Comparison of ENCODE assay signal across 8 mouse cellular contexts in genomic region chr2:84649674-84650073, GRCm38 (mm10). TPM values are rescaled to one million over a fixed set of nuclear protein-coding genes. Genes with fewer than 3 reads are reported as not detected.
DNase-seq lines count a peak whose midpoint lies in the region; ATAC-seq and TF ChIP-seq lines count a peak whose summit lies in the region.

No protein-coding gene starts in this region.

- H3K27me3 ChIP-seq in forebrain, embryonic 16.5 days (replicated peaks; ENCODE audit: control insufficient read depth, insufficient read depth, low read length) = no peaks in the 10 kb centered on the region
- no peaks in the 10 kb centered on the region for H3K27me3 ChIP-seq in kidney, postnatal 0 days (ENCODE audit: insufficient read depth, low read length)
- no peaks in the 10 kb centered on the region for H3K27me3 ChIP-seq in midbrain, embryonic 12.5 days

- intact Hi-C loops in gastrocnemius, adult 2 months (cut with DNase I) = loop anchor here (1.0 to 2.0 kb wide), 2 partner anchors 14 to 29 kb away; no protein-coding TSS in a partner anchor

- peak overlapping the region; percentile 75 for H3K9ac ChIP-seq in forebrain, embryonic 16.5 days (replicated peaks; ENCODE audit: low read depth, low read length)
- peak overlapping the region; percentile 86 for H3K9ac ChIP-seq in kidney, postnatal 0 days (ENCODE audit: low read depth, low read length)
- peak overlapping the region; percentile 89 for H3K9ac ChIP-seq in midbrain, embryonic 12.5 days (replicated peaks)

- H3K9me3 ChIP-seq in forebrain, embryonic 16.5 days (ENCODE audit: control insufficient read depth, low read length) = no peaks in the 10 kb centered on the region
- no peaks in the 10 kb centered on the region for H3K9me3 ChIP-seq in kidney, postnatal 0 days (replicated peaks; ENCODE audit: low read length)
- no peaks in the 10 kb centered on the region for H3K9me3 ChIP-seq in midbrain, embryonic 12.5 days

- no peak for DNase-seq in gastrocnemius, adult 2 months
- no peak for DNase-seq in gastrocnemius, postnatal 10 days
- DNase-seq in NIH3T3 (ENCODE audit: low read depth) = peak; percentile 41
- no peak for DNase-seq in kidney, postnatal 0 days (ENCODE audit: low spot score)
- no peak for DNase-seq in ovary, adult 18-20 months (ENCODE audit: low spot score)
- DNase-seq in retina, embryonic 14.5 days (ENCODE audit: low spot score) = no peak

- peak overlapping the region; percentile 61 for H3K4me2 ChIP-seq in forebrain, embryonic 16.5 days (ENCODE audit: low read length)
- peak overlapping the region; percentile 53 for H3K4me2 ChIP-seq in kidney, postnatal 0 days (ENCODE audit: low read length)
- peak overlapping the region; percentile 80 for H3K4me2 ChIP-seq in midbrain, embryonic 12.5 days (replicated peaks)

- H3K4me1 ChIP-seq in forebrain, embryonic 16.5 days (replicated peaks; ENCODE audit: control insufficient read depth, insufficient read depth, low read length) = peaks cover 11% of the 10 kb centered on the region
- peaks cover 4% of the 10 kb centered on the region; the same call in 1 of the 2 replicates for H3K4me1 ChIP-seq in kidney, postnatal 0 days (replicated peaks; ENCODE audit: insufficient read depth, low read length)
- H3K4me1 ChIP-seq in midbrain, embryonic 12.5 days = peaks cover 11% of the 10 kb centered on the region; the same call in 1 of the 2 replicates

- 0% methylated on average over 10 of the region's 10 CpGs for WGBS in forebrain, embryonic 16.5 days
- WGBS in kidney, postnatal 0 days = 0% methylated on average over 10 of the region's 10 CpGs
- under 1% methylated on average over 10 of the region's 10 CpGs for WGBS in midbrain, embryonic 12.5 days

- peak overlapping the region; percentile 87 for H3K4me3 ChIP-seq in gastrocnemius, adult 2 months
- H3K4me3 ChIP-seq in forebrain, embryonic 16.5 days (replicated peaks; ENCODE audit: low read length) = peak overlapping the region; percentile 76
- H3K4me3 ChIP-seq in kidney, postnatal 0 days (replicated peaks; ENCODE audit: low read depth, low read length) = peak overlapping the region; percentile 76
- H3K4me3 ChIP-seq in midbrain, embryonic 12.5 days = peak overlapping the region; percentile 80

- no peak for ATAC-seq in forebrain, embryonic 16.5 days
- ATAC-seq in kidney, postnatal 0 days (replicated peaks; ENCODE audit: low FRiP score, low read depth) = no peak
- no peak for ATAC-seq in midbrain, embryonic 12.5 days (ENCODE audit: low FRiP score, low read depth)

- TF ChIP-seq CTCF in gastrocnemius, adult 2 months (IDR thresholded peaks at IDR 0.05) = no peak
- TF ChIP-seq CTCF in kidney, postnatal 0 days (IDR thresholded peaks at IDR 0.05; ENCODE audit: low read depth) = no peak

- no peaks in the 10 kb centered on the region for H3K36me3 ChIP-seq in forebrain, embryonic 16.5 days (ENCODE audit: control insufficient read depth, insufficient read depth)
- H3K36me3 ChIP-seq in kidney, postnatal 0 days (ENCODE audit: insufficient read depth, low read length) = no peaks in the 10 kb centered on the region
- no peaks in the 10 kb centered on the region for H3K36me3 ChIP-seq in midbrain, embryonic 12.5 days

- peak overlapping the region; percentile 98 for H3K27ac ChIP-seq in gastrocnemius, adult 2 months
- H3K27ac ChIP-seq in forebrain, embryonic 16.5 days (ENCODE audit: low read length) = no peak overlapping the region
- H3K27ac ChIP-seq in kidney, postnatal 0 days = peak overlapping the region; percentile 99
- H3K27ac ChIP-seq in midbrain, embryonic 12.5 days (replicated peaks) = 0 out of 2 replicates have a peak overlapping the region, but pooled peaks have one; percentile 46

RNA-seq across cellular contexts. Expression of gene Ctnnd1, which starts 0.9 kb away (rescaled TPM):
- total RNA-seq in gastrocnemius, adult 2 months (2021) = 10 to 100 TPM; 25.8 to 35.1 TPM
- total RNA-seq in gastrocnemius, postnatal 10 days (2021) = 10 to 100 TPM; 54.4 to 68.8 TPM
- 41.7 and 45.6 TPM in 2 replicates for polyA plus RNA-seq in forebrain, embryonic 16.5 days (2015; fragmentation: Nextera tagmentation; extraction: Ambion mirVana)
- polyA plus RNA-seq in kidney, postnatal 0 days (2015; fragmentation: Nextera tagmentation; extraction: Ambion mirVana) = 35.0 and 37.4 TPM in 2 replicates
- 47.4 and 47.7 TPM in 2 replicates for polyA plus RNA-seq in midbrain, embryonic 12.5 days (2016; fragmentation: Nextera tagmentation; extraction: Ambion mirVana)

RNA-seq across cellular contexts. Expression of gene Btbd18, which starts 9.2 kb away (rescaled TPM):
- not detected for total RNA-seq in gastrocnemius, adult 2 months (2021)
- total RNA-seq in gastrocnemius, postnatal 10 days (2021) = under 1 TPM in 1 of 2 experiments, not detected in 1; 0.09 TPM
- polyA plus RNA-seq in forebrain, embryonic 16.5 days (2015; fragmentation: Nextera tagmentation; extraction: Ambion mirVana) = 0.41 and 0.52 TPM in 2 replicates
- 0.09 and 0.18 TPM in 2 replicates for polyA plus RNA-seq in kidney, postnatal 0 days (2015; fragmentation: Nextera tagmentation; extraction: Ambion mirVana)
- 0.26 and 0.31 TPM in 2 replicates for polyA plus RNA-seq in midbrain, embryonic 12.5 days (2016; fragmentation: Nextera tagmentation; extraction: Ambion mirVana)

RNA-seq across cellular contexts. Expression of gene Selenoh, which starts 20.9 kb away (rescaled TPM):
- total RNA-seq in gastrocnemius, adult 2 months (2021) = 10 to 100 TPM; 10.7 to 16.4 TPM
- total RNA-seq in gastrocnemius, postnatal 10 days (2021) = 10 to 100 TPM; 25.4 to 26.7 TPM
- polyA plus RNA-seq in forebrain, embryonic 16.5 days (2015; fragmentation: Nextera tagmentation; extraction: Ambion mirVana) = 213 and 225 TPM in 2 replicates
- 243 and 244 TPM in 2 replicates for polyA plus RNA-seq in kidney, postnatal 0 days (2015; fragmentation: Nextera tagmentation; extraction: Ambion mirVana)
- polyA plus RNA-seq in midbrain, embryonic 12.5 days (2016; fragmentation: Nextera tagmentation; extraction: Ambion mirVana) = 367 and 374 TPM in 2 replicates

RNA-seq across cellular contexts. Expression of gene Gm28635, which starts 28.2 kb away (rescaled TPM):
- total RNA-seq in gastrocnemius, adult 2 months (2021) = 1 to 10 TPM; 1.1 to 1.9 TPM
- not detected for total RNA-seq in gastrocnemius, postnatal 10 days (2021)
- not detected in 2 replicates for polyA plus RNA-seq in forebrain, embryonic 16.5 days (2015; fragmentation: Nextera tagmentation; extraction: Ambion mirVana)
- not detected in 2 replicates for polyA plus RNA-seq in kidney, postnatal 0 days (2015; fragmentation: Nextera tagmentation; extraction: Ambion mirVana)
- polyA plus RNA-seq in midbrain, embryonic 12.5 days (2016; fragmentation: Nextera tagmentation; extraction: Ambion mirVana) = not detected in 2 replicates

RNA-seq across cellular contexts. Expression of gene Med19, which starts 28.5 kb away (rescaled TPM):
- 1 to 10 TPM; 6.8 to 7.9 TPM for total RNA-seq in gastrocnemius, adult 2 months (2021)
- 10 to 100 TPM; 11.0 to 13.6 TPM for total RNA-seq in gastrocnemius, postnatal 10 days (2021)
- polyA plus RNA-seq in forebrain, embryonic 16.5 days (2015; fragmentation: Nextera tagmentation; extraction: Ambion mirVana) = 53.8 and 54.3 TPM in 2 replicates
- polyA plus RNA-seq in kidney, postnatal 0 days (2015; fragmentation: Nextera tagmentation; extraction: Ambion mirVana) = 33.3 and 34.6 TPM in 2 replicates
- polyA plus RNA-seq in midbrain, embryonic 12.5 days (2016; fragmentation: Nextera tagmentation; extraction: Ambion mirVana) = 51.8 and 54.8 TPM in 2 replicates
